Mouse (Mus musculus): Measurements from ENCODE around the gene Tac2.

DNA sequence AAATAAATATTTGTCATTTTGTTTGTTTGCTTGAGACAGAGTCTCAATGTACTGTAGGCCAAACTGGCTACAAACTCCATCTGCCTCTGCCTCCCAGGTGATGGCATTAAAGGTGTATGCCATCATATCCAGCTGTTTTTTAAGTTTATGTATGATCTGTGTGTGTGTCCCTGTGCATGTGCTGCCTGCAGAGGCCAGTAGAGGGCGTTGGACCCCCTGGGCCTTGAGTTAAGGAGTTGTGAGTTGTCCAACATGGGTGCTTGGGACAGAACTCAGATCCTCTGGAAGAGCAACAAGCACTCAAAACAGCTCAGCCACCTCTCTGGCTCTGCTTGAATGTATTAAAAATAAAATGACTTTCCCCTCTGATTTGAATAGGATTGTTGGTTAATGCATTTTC is 33.2 kb upstream of the Tac2 start:
- no peak for TF ChIP-seq E2F4 (IDR thresholded peaks at IDR 0.05; ENCODE audit: borderline replicate concordance, low read depth, low read length)
- peak; percentile 30 to 50 (median 35) for TF ChIP-seq CTCF (IDR thresholded peaks at IDR 0.05 in 2 of 3, conservative IDR thresholded peaks at IDR 0.05 in 1 of 3; ENCODE audit: control insufficient read depth in 1 of 3, insufficient read depth in 1 of 3, low read depth in 2 of 3, low read length in 3 of 3, poor library complexity in 1 of 3, severe bottlenecking in 1 of 3)
- TF ChIP-seq GATA1 (IDR thresholded peaks at IDR 0.05; ENCODE audit: low read depth, low read length) = no peak
- TF ChIP-seq POLR2AphosphoS5 (IDR thresholded peaks at IDR 0.05; ENCODE audit: borderline replicate concordance, low read depth, low read length) = no peak
- no peak for TF ChIP-seq MEF2A (IDR thresholded peaks at IDR 0.05; ENCODE audit: extremely low read depth, insufficient replicate concordance, low read depth, low read length, poor library complexity, severe bottlenecking)
- TF ChIP-seq HCFC1 (IDR thresholded peaks at IDR 0.05; ENCODE audit: low read depth, low read length) = no peak
